Mouse (Mus musculus) activated CD4-positive, CD25-positive, alpha-beta regulatory T cell, adult 4 months (primary cell): ENCODE results near the gene Gm10719. TPM values are rescaled to one million over a fixed set of nuclear protein-coding genes. Genes with fewer than 3 reads are reported as not detected.
"Not testable (repeated sequence)": the region's sequence is repeated elsewhere in the genome, so short reads cannot be mapped to it uniquely, and the experiment has no call there.

Experiments
- ATAC-seq: one replicate; pipeline ENCODE4 v1.8.0; 2017
- polyA plus RNA-seq, 2 experiments: library from polyadenylated mRNA; unstranded; fragments of 100-300 nt; shearing (Covaris generic); gene quantifications; one replicate each; pipeline ENCODE4 v1.2.1; 2017

Gm10719 gene
- polyA plus RNA-seq = 1 to 10 TPM in 1 of 2 experiments, not detected in 1; 1.1 TPM

- not testable (repeated sequence) for ATAC-seq
Observed at GRCm38 (mm10) chr9:3017108-3017507, at the start of gene Gm10719. Gm10719 (plus strand) TSS chr9:3017408.

- not testable (repeated sequence) for ATAC-seq
Observed at GRCm38 (mm10) chr9:3000445-3000972, 16.7 kb upstream of the Gm10719 start, which contains the start of gene Gm10722. Gm10722 (plus strand) TSS chr9:3000922.

DNA sequence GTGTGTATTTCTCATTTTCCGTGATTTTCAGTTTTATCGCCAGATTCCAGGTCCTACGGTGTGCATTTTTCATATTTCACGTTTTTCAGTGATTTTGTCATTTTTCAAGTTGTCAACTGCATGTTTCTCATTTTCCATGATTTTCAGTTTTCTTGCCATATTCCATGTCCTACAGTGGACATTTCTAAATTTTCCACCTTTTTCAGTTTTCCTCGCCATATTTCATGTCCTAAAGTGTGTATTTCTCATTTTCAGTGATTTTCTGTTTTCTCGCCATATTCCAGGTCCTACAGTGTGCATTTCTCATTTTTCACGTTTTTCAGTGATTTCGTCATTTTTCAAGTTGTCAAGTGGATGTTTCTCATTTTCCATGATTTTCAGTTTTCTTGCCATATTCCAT lies 16.2 kb upstream of the Gm10719 start:
- ATAC-seq = not testable (repeated sequence)

- peak; percentile 29 for ATAC-seq
Observed at GRCm38 (mm10) chr9:3001948-3002659, 15.1 kb upstream of the Gm10719 start.

DNA sequence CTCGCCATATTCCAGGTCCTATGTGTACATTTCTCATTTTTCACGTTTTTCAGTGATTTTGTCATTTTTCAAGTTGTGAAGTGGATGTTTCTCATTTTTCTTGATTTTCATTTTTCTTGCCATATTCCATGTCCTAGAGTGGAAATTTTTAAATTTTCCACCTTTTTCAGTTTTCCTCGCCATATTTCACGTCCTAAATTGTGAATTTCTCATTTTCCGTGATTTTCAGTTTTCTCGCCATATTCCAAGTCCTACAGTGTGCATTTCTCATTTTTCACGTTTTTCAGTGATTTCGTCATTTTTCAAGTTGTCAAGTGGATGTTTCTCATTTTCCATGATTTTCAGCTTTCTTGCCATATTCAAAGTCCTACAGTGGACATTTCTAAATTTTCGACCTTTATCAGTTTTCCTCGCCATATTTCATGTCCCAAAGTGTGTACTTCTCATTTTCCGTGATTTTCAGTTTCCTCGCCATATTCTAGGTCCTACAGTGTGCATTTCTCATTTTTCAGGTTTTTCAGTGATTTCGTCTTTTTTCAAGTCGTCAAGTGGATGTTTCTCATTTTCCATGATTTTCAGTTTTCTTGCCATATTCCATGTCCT lies 14.3 kb upstream of the Gm10719 start, which contains the start of gene Gm11168:
Gm11168 (plus strand) TSS at position 553 of the 603 bp plus-strand sequence.
- not testable (repeated sequence) for ATAC-seq

DNA sequence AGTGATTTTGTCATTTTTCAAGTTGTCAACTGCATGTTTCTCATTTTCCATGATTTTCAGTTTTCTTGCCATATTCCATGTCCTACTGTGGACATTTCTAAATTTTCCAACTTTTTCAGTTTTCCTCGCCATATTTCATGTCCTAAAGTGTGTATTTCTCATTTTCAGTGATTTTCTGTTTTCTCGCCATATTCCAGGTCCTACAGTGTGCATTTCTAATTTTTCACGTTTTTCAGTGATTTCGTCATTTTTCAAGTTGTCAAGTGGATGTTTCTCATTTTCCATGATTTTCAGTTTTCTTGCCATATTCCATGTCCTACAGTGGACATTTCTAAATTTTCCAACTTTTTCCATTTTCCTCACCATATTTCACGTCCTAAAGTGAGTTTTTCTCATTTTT lies 11.0 kb upstream of the Gm10719 start:
- not testable (repeated sequence) for ATAC-seq

- peak; percentile 13 for ATAC-seq
Observed at GRCm38 (mm10) chr9:3006636-3007035, 10.6 kb upstream of the Gm10719 start.

- ATAC-seq = not testable (repeated sequence)
Observed at GRCm38 (mm10) chr9:3007272-3007671, 9.9 kb upstream of the Gm10719 start.

DNA sequence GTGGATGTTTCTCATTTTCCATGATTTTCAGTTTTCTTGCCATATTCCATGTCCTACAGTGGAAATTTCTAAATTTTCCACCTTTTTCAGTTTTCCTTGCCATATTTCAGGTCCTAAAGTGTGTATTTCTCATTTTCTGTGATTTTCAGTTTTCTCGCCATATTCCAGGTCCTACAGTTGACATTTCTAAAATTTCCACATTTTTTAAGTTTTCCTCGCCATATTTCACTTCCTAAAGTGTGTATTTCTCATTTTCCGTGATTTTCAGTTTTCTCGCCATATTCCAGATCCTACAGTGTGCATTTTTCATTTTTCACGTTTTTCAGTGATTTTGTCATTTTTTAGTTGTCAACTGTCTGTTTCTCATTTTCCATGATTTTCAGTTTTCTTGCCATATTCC lies 7.9 kb upstream of the Gm10719 start:
- peak; percentile 2 for ATAC-seq

DNA sequence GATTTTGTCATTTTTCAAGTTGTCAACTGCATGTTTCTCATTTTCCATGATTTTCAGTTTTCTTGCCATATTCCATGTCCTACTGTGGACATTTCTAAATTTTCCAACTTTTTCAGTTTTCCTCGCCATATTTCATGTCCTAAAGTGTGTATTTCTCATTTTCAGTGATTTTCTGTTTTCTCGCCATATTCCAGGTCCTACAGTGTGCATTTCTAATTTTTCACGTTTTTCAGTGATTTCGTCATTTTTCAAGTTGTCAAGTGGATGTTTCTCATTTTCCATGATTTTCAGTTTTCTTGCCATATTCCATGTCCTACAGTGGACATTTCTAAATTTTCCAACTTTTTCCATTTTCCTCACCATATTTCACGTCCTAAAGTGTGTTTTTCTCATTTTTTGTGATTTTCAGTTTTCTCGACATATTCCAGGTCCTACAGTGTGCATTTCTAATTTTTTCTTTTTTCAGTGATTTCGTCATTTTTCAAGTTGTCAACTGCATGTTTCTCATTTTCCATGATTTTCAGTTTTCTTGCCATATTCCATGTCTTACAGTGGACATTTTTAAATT lies 5.1 kb upstream of the Gm10719 start:
- ATAC-seq = not testable (repeated sequence)

DNA sequence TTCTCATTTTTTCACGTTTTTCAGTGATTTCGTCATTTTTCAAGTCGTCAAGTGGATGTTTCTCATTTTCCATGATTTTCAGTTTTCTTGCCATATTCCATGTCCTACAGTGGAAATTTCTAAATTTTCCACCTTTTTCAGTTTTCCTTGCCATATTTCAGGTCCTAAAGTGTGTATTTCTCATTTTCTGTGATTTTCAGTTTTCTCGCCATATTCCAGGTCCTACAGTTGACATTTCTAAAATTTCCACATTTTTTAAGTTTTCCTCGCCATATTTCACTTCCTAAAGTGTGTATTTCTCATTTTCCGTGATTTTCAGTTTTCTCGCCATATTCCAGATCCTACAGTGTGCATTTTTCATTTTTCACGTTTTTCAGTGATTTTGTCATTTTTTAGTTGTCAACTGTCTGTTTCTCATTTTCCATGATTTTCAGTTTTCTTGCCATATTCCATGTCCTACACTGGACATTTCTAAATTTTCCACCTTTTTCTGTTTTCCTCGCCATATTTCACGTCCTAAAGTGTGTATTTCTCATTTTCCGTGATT lies 4.4 kb upstream of the Gm10719 start, which contains the start of gene Gm10721:
Gm10721 (plus strand) TSS at position 408 of the 547 bp plus-strand sequence.
- peak; percentile 32 for ATAC-seq

DNA sequence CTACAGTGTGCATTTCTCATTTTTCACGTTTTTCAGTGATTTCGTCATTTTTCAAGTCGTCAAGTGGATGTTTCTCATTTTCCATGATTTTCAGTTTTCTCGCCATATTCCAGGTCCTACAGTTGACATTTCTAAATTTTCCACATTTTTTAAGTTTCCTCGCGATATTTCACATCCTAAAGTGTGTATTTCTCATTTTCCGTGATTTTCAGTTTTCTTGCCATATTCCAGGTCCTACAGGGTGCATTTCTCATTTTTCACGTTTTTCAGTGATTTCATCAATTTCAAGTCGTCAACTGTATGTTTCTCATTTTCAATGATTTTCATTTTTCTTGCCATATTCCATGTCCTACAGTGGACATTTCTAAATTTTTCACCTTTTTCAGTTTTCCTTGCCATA lies 1.9 kb upstream of the Gm10719 start, which contains the start of gene Gm10720:
Gm10720 (plus strand) TSS at position 301 of the 400 bp plus-strand sequence.
- not testable (repeated sequence) for ATAC-seq

GRCm38 (mm10) chr9:3015896-3016295 lies 1.3 kb upstream of the Gm10719 start:
- ATAC-seq = not testable (repeated sequence)

DNA sequence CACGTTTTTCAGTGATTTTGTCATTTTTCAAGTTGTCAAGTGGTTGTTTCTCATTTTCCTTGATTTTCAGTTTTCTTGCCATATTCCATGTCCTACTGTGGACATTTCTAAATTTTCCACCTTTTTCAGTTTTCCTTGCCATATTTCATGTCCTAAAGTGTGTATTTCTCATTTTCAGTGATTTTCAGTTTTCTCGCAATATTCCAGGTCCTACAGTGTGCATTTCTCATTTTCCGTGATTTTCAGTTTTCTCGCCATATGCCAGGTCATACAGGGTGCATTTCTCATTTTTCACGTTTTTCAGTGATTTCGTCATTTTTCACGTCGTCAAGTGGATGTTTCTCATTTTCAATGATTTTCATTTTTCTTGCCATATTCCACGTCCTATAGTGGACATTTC lies 1.7 kb downstream of the Gm10719 start:
- not testable (repeated sequence) for ATAC-seq

DNA sequence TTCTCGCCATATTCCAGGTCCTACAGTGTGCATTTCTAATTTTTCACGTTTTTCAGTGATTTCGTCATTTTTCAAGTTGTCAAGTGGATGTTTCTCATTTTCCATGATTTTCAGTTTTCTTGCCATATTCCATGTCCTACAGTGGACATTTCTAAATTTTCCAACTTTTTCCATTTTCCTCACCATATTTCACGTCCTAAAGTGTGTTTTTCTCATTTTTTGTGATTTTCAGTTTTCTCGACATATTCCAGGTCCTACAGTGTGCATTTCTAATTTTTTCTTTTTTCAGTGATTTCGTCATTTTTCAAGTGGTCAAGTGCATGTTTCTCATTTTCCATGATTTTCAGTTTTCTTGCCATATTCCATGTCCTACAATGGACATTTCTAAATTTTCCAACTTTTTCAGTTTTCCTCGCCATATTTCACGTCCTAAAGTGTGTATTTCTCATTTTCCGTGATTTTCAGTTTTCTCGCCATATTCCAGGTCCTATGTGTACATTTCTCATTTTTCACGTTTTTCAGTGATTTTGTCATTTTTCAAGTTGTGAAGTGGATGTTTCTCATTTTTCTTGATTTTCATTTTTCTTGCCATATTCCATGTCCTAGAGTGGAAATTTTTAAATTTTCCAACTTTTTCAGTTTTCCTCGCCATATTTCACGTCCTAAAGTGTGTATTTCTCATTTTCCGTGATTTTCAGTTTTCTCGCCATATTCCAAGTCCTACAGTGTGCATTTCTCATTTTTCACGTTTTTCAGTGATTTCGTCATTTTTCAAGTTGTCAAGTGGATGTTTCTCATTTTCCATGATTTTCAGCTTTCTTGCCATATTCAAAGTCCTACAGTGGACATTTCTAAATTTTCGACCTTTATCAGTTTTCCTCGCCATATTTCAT lies 2.9 kb downstream of the Gm10719 start:
- ATAC-seq = not testable (repeated sequence)

DNA sequence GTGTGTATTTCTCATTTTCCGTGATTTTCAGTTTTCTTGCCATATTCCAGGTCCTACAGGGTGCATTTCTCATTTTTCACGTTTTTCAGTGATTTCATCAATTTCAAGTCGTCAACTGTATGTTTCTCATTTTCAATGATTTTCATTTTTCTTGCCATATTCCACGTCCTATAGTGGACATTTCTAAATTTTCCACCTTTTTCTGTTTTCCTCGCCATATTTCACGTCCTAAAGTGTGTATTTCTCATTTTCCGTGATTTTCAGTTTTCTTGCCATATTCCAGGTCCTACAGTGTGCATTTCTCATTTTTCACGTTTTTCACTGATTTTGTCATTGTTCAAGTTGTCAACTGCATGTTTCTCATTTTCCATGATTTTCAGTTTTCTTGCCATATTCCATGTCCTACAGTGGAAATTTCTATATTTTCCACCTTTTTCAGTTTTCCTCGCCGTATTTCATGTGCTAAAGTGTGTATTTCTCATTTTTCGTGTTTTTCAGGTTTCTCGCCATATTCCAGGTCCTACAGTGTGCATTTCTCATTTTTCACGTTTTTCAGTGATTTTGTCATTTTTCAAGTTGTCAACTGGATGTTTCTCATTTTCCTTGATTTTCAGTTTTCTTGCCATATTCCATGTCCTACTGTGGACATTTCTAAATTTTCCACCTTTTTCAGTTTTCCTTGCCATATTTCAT lies 5.3 kb downstream of the Gm10719 start:
- ATAC-seq = not testable (repeated sequence)

GRCm38 (mm10) chr9:3023312-3023984 lies 6.2 kb downstream of the Gm10719 start, which contains the start of gene Gm10718:
Gm10718 (plus strand) TSS chr9:3023547.
- ATAC-seq = not testable (repeated sequence)

GRCm38 (mm10) chr9:3023985-3024648 lies 6.9 kb downstream of the Gm10719 start:
- ATAC-seq = not testable (repeated sequence)

DNA sequence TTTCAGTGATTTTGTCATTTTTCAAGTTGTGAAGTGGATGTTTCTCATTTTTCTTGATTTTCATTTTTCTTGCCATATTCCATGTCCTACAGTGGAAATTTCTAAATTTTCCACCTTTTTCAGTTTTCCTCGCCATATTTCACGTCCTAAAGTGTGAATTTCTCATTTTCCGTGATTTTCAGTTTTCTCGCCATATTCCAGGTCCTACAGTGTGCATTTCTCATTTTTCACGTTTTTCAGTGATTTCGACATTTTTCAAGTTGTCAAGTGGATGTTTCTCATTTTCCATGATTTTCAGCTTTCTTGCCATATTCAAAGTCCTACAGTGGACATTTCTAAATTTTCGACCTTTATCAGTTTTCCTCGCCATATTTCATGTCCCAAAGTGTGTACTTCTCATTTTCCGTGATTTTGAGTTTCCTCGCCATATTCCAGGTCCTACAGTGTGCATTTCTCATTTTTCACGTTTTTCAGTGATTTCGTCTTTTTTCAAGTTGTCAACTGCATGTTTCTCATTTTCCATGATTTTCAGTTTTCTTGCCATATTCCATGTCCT lies 7.8 kb downstream of the Gm10719 start, which contains the start of gene Gm10717:
Gm10717 (plus strand) TSS at position 506 of the 556 bp plus-strand sequence.
- not testable (repeated sequence) for ATAC-seq
